Mouse (Mus musculus): ENCODE measurements around the gene Gm20388.

Gm20388 gene

GRCm38 (mm10) chr8:122345181-122346095, 2434.8 kb downstream of the Gm20388 start:
- DNase-seq (ENCODE audit: low read depth, low spot score) = no peak

- no peak for DNase-seq (ENCODE audit: low read depth, low spot score)
Observed at GRCm38 (mm10) chr8:122347811-122348552, 2437.3 kb downstream of the Gm20388 start.

DNA sequence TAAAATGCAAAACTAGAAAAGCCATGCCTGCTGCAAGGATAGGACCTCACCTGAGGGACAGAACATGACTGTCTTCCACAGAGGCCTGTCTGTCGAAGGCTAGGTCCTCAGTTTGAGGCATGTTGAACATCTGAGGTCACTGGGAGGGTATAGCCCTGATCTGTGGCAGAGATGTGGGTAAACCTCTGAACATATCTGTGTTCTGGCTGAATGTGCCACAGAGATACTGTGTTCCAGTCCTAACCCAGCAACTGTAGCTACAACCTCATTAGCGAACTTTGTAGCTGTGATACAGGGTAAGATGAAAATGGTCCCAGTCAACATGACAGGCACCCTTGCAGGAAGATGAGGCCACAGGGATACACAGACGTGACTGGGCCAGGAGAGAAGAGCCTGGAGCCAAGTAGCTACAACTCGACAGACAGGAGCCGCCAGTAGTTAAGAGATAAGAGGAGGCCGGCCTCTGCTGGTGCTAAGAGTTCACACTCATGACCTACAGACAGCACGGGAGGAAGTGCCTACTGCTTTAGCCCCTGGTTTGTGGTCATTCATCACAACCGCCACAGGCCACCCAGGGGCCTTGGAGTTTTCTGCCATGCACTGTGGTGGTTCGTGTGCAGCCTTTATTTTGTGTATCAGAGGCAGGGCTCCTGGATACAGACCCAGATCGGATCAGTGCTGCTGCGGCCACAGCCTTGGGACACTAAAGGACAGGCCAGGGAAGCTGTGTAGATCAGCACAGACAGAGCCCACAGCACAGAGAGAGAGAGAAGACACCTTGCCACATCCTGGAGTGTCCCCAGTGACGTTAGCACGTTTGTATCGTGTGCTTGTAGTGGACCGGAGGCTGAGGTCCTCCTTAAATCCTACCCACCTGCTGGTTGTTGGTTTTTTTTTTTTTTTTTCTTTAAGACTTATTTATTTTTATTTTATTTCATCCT, 2439.0 kb downstream of the Gm20388 start:
- DNase-seq (ENCODE audit: low read depth, low spot score) = no peak

DNA sequence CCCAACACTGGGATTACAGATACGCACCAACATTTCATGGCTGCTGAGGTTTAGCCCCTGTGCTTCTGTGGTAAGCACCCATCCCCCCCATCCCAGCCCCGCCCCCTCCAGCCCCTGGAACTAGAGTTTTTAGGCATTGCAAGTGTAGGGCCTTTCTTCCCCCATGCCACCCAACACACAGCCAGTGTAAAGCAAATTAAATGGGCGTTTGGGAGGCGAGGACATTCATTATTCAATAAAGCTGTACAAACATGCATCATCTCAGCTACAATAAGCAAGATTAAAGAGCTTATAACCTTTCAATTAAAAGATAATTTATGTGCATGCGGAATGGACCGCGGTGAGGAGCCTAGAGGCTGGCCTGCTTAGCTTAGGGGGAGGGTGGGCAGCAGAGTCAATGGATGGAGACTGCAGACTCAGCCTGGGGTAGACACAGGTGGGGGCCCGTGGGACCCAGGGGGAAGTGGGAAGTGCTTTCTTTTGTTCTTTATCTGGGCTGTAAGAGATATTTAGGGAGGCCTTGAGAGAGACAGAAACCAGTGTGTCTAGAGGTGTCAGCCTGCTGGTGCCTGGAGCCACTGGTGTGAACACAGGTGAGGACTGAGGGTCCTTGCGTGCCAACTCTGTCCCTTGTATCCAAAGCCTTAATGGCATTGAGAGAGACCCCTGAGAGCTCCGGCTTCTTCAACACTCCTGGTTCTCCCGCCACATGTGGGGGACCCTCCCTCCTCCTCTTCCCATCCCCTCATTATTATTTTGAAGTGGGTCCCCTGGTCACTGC, 2439.9 kb downstream of the Gm20388 start:
- no peak for DNase-seq (ENCODE audit: low read depth, low spot score)

- no peak for DNase-seq (ENCODE audit: low read depth, low spot score)
Observed at GRCm38 (mm10) chr8:122354157-122354556, 2443.5 kb downstream of the Gm20388 start.

DNA sequence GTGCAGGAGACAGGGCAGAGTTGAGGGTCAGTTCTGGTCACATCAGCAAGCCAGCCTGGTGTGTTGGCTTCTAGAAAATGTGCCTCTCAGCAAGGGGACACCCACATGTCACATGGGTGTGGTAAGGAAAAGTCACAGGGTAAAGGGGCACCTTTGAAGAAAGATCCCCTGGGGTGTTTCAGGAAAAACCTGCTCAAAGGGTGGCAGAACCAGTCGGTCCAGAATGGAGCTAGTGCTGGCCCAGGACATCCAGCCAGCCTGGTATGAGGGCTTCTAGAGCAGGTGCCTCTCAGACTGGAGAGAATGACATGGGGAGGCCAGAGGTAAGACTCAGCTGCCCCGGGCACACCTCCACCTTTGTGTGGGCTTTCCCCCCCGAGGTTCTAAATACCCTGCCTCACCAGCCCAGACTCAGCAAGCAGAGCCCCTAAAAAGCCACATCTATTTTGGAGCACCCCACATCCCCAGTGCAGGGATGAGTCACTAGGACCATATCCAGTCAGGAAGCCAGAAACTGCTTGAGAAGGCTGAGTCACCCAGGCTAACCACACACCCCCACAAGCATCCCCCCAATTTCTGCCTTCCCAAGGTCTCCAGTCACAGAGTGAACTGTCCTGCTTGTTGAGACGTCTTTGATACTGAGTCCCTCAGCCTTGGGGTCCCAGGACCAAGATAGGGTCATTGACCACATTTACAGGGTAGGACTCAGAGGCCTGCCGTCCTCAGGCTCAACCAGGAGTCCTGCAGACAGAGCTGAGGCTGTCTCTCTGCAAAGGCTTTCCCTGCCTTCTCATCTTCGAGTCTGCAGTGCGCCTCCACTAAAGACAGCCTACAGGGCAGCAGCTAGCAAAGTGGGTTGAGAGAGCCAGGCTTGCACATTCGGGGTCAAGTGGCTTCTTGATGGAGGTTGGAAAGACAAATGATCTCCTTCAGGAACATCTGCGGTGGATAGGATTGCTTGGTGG, 2445.3 kb downstream of the Gm20388 start:
- DNase-seq (ENCODE audit: low read depth, low spot score) = no peak

DNA sequence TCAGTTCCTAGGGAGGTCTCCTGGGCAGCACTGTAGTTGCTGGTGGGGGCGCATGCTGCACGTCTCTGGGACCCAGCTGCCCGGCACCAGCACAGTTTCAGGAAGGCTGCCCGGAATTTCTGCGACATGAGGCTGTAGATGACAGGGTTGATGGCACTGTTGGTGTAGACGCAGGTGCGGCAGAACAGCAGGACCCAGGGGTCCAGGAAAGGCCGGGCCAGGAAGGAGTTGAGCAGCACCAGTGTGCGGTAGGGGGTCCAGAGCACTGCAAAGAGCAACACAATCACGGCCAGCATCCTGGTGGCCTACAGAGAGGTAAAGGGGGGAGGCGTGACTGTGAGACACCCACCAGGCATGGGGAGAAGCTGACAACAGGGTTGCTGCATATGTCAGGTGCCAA, 2446.6 kb downstream of the Gm20388 start:
- no peak for DNase-seq (ENCODE audit: low read depth, low spot score)

- no peak for DNase-seq (ENCODE audit: low read depth, low spot score)
Observed at GRCm38 (mm10) chr8:122357641-122358040, 2447.0 kb downstream of the Gm20388 start.

GRCm38 (mm10) chr8:122359111-122359775, 2448.6 kb downstream of the Gm20388 start:
- DNase-seq (ENCODE audit: low read depth, low spot score) = peak; percentile 43

GRCm38 (mm10) chr8:122360696-122361416, 2450.2 kb downstream of the Gm20388 start, which contains the start of gene Trhr2:
Gene Trhr2, minus strand, starts transcription at chr8:122360746.
- DNase-seq (ENCODE audit: low read depth, low spot score) = no peak

DNA sequence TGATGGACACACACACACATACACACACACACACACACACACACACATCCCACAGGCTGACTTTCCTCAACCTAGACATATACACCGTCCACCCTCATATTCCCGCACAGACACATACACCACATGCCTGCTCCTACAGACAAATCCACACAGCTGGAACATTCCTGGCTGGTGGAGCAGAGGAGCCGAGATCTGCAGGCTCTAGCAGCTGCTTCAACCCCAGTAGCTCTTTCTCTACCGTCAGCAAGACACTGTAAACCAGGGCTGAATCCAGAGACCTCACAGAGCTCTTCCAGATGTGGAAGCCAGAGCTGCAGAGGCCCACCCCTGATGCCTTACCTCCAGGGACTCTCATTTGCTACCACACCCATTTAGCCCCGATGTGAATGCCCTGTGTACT, 2451.6 kb downstream of the Gm20388 start:
- no peak for DNase-seq (ENCODE audit: low read depth, low spot score)

DNA sequence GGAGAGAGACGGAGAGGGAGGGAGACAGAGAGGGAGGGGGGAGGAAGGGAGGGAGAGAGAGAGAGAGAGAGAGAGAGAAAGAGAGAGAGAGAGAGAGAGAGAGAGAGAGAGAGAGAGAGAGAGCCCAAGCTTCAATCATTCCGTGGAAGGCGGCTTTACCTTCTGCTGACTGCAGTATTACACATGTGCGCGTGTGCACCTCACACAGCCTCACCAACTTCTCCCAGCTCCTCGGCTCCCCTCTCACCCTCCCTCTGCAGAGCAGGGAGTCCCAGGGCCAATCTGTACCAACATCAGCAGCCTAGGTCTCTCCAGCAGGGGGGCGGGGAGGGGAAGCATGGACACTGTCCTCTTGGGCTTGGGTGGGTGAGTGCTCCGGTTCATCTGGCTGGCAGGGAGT, 2452.3 kb downstream of the Gm20388 start:
- DNase-seq (ENCODE audit: low read depth, low spot score) = no peak

- no peak for DNase-seq (ENCODE audit: low read depth, low spot score)
Observed at GRCm38 (mm10) chr8:122368494-122368893, 2457.9 kb downstream of the Gm20388 start.

DNA sequence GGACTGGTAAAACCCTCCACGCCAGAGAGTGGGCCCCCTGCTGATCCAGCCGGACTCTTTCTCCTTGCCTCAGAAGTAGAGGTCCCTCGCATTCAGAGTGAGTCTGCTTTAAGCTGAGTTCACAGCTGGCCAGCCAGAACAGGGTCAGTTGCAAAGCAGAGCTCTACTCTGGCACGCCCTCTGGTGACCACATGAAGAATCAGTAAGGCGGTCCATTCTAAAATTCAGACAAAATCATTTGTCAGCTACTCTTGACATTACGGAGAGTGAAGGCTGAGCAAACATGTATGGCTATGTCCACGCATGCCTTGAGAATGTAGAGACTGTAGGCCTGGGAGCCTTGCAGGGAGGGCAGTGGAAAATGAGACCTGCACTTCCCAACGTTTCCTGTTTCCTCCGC, 2459.0 kb downstream of the Gm20388 start:
- peak; percentile 35 for DNase-seq (ENCODE audit: low read depth, low spot score)

DNA sequence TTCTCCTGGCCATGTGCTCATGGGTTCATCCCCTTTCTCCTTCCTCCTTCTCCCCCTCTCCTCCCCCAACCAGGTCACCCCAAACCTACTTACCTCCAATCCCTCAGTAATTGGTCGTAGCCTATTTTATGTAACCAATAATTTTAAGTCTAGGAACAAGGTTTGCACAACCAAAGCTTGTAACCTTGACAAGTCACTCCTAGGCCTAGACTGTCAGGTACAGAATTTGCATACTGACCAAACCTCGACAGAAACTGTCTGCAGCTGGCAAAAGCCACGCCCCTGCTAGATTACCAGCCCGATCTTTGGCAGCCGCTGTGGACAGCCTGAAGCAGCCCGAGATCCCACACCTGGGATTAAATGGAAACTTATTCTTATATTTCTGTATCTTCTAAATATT, 2461.1 kb downstream of the Gm20388 start:
- DNase-seq (ENCODE audit: low read depth, low spot score) = no peak

- no peak for DNase-seq (ENCODE audit: low read depth, low spot score)
Observed at GRCm38 (mm10) chr8:122375320-122375719, 2464.7 kb downstream of the Gm20388 start.

DNA sequence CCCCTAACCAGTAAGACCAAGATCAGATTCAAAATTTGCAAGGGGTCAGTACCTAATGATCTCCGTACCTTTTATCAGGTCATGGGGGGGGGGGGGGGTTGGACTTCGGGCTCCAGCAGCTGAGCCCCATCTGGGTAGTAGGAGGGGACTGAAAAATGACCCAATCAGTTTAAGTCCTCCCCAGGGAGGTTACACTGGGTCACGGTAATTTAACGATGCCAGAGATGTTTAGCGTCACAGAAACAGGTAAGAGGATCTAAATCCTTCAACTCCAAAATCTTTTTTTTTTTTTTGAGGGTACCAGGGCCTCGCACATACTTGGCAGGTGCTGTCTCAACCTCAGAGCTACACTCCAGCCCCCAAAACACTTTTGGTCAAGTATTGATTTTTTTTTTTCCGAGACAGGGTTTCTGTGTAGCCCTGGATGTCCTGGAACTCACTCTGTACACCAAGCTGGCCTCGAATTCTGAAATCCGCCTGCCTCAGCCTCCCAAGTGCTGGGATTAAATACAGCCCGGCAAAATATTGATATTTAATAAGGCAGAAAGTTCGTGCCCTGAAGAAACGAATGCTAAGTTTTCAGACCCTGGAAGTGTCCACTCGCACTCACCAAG, 2465.2 kb downstream of the Gm20388 start:
- DNase-seq (ENCODE audit: low read depth, low spot score) = peak; percentile 11

All from CD4-positive helper T cell, adult 2 months (primary cell).